Mouse (Mus musculus): Measurements from ENCODE around the gene Olfm1. TPM values are rescaled to one million over a fixed set of nuclear protein-coding genes. Genes with fewer than 3 reads are reported as not detected.

Gene Olfm1
- polyA plus RNA-seq, 1 experiment from 2014 or later, result 17.0 TPM

GRCm38 (mm10) chr2:28217783-28218182 is 25.0 kb downstream of the Olfm1 start:
- no peak for ATAC-seq (ENCODE audit: insufficient number of reproducible peaks, insufficient read depth, low FRiP score, low TSS enrichment, low read depth)
- Histone ChIP-seq H3K4me2 (no peak overlapping the region), H3K27me3 (no peaks in the 10 kb centered on the region), H3K36me3 (peaks cover 26% of the 10 kb centered on the region), H3K9ac (no peak overlapping the region), H3K4me1 (no peaks in the 10 kb centered on the region), H3K4me3 (no peak overlapping the region), H3K27ac (no peak overlapping the region), H3K9me3 (no peaks in the 10 kb centered on the region)
- WGBS, result 89% methylated on average over 1 of the region's 1 CpGs

DNA sequence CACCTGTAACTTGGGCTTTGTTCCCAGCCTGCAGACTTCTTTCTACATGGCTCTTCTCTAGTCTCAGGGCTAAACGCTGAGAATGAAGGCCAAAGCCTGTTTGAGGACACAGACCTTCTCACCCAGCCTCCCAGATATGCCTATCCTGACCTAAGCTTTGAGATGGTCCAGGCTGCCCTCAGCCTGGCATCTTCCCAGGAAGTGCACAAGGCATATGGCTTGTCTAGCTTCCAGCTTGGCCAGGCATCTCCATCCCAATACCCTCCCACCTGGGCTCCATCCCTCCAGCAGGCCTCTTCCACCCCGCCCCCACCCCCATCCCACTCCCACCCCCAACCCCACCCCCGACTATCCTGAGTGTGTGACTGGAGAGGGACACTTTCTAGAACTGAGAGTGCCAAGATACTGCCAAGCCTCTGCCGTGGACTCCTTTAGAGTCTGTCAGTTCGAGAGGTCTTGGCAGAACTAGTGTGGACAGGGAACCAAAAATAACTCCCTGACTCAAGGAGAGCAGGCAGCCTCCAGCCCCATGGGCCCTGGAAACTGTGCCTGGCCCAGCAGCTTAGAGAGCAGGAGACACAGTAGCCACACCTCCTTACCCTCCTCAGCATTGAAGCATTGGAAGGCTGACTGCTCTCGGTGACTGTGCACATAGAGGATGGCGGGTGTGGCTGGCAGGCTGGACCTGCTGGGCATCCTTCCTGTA is 26.0 kb downstream of the Olfm1 start:
- no peaks in the 10 kb centered on the region for H3K9me3 ChIP-seq
- H3K4me3 ChIP-seq, result no peak overlapping the region
- no peaks in the 10 kb centered on the region for H3K27me3 ChIP-seq
- no peak overlapping the region for H3K9ac ChIP-seq
- no peak for ATAC-seq (ENCODE audit: insufficient number of reproducible peaks, insufficient read depth, low FRiP score, low TSS enrichment, low read depth)
- WGBS, result 68% methylated on average over 7 of the region's 7 CpGs
- H3K4me2 ChIP-seq, result no peak overlapping the region
- no peaks in the 10 kb centered on the region for H3K4me1 ChIP-seq
- H3K36me3 ChIP-seq, result peaks cover 26% of the 10 kb centered on the region
- H3K27ac ChIP-seq, result no peak overlapping the region

- H3K36me3 ChIP-seq, result peaks cover 22% of the 10 kb centered on the region
- H3K9me3 ChIP-seq, result no peaks in the 10 kb centered on the region
- no peak overlapping the region for H3K9ac ChIP-seq
- H3K4me2 ChIP-seq, result no peak overlapping the region
- peaks cover under 1% of the 10 kb centered on the region for H3K4me1 ChIP-seq
- no peaks in the 10 kb centered on the region for H3K27me3 ChIP-seq
- 79% methylated on average over 1 of the region's 1 CpGs for WGBS
- H3K4me3 ChIP-seq, result no peak overlapping the region
- ATAC-seq (ENCODE audit: insufficient number of reproducible peaks, insufficient read depth, low FRiP score, low TSS enrichment, low read depth), result no peak
- H3K27ac ChIP-seq, result no peak overlapping the region
These were observed 26.8 kb downstream of the Olfm1 start for GRCm38 (mm10) chr2:28219625-28220024.

DNA sequence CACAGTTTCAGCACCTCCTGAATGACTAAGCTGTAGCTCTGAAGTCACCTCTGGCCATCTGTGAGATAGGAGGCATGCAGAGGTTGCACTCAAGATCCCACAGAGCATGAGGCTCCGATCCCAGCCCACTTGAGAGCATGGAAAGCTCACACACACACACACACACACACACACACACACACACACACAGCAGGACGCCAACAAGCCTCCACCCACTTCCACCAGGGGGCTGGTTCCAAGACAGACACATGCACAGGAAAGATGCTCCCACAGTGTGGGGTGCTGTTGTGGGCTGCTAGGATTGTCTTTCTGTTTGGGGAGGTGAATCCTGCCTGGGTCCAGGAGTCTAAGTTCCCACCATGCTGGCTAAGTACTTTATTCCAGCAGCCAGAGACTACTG is 29.0 kb downstream of the Olfm1 start:
- H3K4me3 ChIP-seq, result no peak overlapping the region
- no peak overlapping the region for H3K4me2 ChIP-seq
- ATAC-seq (ENCODE audit: insufficient number of reproducible peaks, insufficient read depth, low FRiP score, low TSS enrichment, low read depth), result no peak
- H3K9ac ChIP-seq, result no peak overlapping the region
- no peaks in the 10 kb centered on the region for H3K9me3 ChIP-seq
- no peaks in the 10 kb centered on the region for H3K27me3 ChIP-seq
- H3K4me1 ChIP-seq, result peaks cover 22% of the 10 kb centered on the region
- WGBS, result 72% methylated on average over 2 of the region's 2 CpGs
- no peak overlapping the region for H3K27ac ChIP-seq
- peaks cover 4% of the 10 kb centered on the region; the same call in 1 of the 2 replicates for H3K36me3 ChIP-seq

DNA sequence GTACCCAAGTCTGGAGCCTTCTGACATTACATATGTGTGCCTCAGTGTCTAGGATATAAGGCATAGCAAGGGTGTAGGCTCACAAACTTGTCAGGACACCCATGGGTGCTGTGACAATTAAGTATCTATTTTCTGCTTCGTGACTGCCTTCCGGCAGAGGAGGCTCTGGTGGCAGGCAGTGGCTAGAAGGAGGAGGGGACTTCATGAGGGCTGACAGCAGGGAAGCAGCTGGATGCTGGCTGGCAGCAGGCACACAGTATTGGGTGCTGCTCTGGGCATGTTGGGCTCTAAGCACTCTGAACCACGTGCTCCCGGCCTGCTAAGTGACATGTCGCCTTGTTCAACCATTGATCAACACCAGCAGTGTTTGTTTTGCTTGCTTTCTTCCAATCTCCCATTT is 32.0 kb downstream of the Olfm1 start:
- ATAC-seq (ENCODE audit: insufficient number of reproducible peaks, insufficient read depth, low FRiP score, low TSS enrichment, low read depth), result no peak
- Histone ChIP-seq H3K4me2 (no peak overlapping the region), H3K9ac (no peak overlapping the region), H3K4me1 (peaks cover 36% of the 10 kb centered on the region), H3K4me3 (no peak overlapping the region), H3K27me3 (no peaks in the 10 kb centered on the region), H3K9me3 (no peaks in the 10 kb centered on the region), H3K27ac (no peak overlapping the region), H3K36me3 (peaks cover 15% of the 10 kb centered on the region)
- WGBS, result 60% methylated on average over 5 of the region's 5 CpGs

DNA sequence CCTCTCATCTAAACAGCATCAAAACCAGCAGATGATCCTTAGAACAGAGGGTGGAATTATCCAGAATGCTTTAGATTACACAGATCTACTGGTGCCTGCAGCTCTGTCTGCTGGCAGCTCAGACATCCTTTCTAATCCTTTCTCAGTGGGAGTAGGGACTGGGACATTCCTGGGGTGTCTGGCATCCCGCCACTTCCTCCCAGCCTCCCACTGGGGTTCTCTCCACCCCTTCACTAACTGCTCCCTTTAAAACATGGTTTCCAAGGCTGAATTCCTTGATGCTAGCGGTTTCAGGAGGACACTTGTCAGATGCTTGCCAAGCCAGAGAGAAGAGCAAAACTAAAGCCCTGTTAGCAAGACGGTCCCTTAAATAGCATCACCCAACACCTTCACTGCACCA is 33.1 kb downstream of the Olfm1 start:
- Histone ChIP-seq H3K27ac (peak overlapping the region; percentile 66), H3K9ac (no peak overlapping the region), H3K4me1 (peaks cover 36% of the 10 kb centered on the region), H3K4me3 (no peak overlapping the region), H3K36me3 (peaks cover 21% of the 10 kb centered on the region), H3K9me3 (no peaks in the 10 kb centered on the region), H3K4me2 (no peak overlapping the region), H3K27me3 (no peaks in the 10 kb centered on the region)
- WGBS, result 32% methylated on average over 3 of the region's 3 CpGs
- no peak for ATAC-seq (ENCODE audit: insufficient number of reproducible peaks, insufficient read depth, low FRiP score, low TSS enrichment, low read depth)

DNA sequence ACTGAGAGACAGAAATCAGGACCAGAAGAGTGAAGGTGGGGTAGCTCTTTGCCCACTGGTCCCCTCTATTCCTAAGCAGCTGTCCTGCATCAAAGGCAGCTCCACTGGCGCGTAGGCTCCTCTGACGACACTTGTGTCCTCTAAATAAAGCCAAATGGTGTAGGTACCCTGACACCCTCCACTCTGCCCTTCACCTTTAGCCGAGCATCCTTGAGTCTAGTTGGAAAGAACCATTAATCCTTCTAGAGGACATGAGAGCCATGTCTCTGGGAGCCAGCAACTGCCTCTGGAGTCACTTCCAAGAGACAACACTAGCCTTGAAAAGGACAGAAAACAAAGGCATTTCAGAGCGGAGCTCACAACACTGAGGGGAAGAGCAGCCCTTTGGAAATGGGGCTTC is 34.2 kb downstream of the Olfm1 start:
- no peak for ATAC-seq (ENCODE audit: insufficient number of reproducible peaks, insufficient read depth, low FRiP score, low TSS enrichment, low read depth)
- peaks cover 36% of the 10 kb centered on the region for H3K4me1 ChIP-seq
- peaks cover 20% of the 10 kb centered on the region for H3K36me3 ChIP-seq
- no peaks in the 10 kb centered on the region for H3K27me3 ChIP-seq
- H3K9ac ChIP-seq, result no peak overlapping the region
- no peak overlapping the region for H3K4me3 ChIP-seq
- WGBS, result 62% methylated on average over 5 of the region's 5 CpGs
- peak overlapping the region; percentile 28; the same call in 1 of the 2 replicates for H3K27ac ChIP-seq
- no peak overlapping the region for H3K4me2 ChIP-seq
- H3K9me3 ChIP-seq, result no peaks in the 10 kb centered on the region

- H3K36me3 ChIP-seq, result peaks cover 17% of the 10 kb centered on the region
- 10% methylated on average over 8 of the region's 8 CpGs for WGBS
- no peak overlapping the region for H3K9ac ChIP-seq
- ATAC-seq (ENCODE audit: insufficient number of reproducible peaks, insufficient read depth, low FRiP score, low TSS enrichment, low read depth), result no peak
- H3K27me3 ChIP-seq, result no peaks in the 10 kb centered on the region
- peaks cover 36% of the 10 kb centered on the region for H3K4me1 ChIP-seq
- H3K9me3 ChIP-seq, result no peaks in the 10 kb centered on the region
- H3K4me3 ChIP-seq, result no peak overlapping the region
- H3K4me2 ChIP-seq, result no peak overlapping the region
- H3K27ac ChIP-seq, result no peak overlapping the region; the same call in 1 of the 2 replicates
These were observed 34.9 kb downstream of the Olfm1 start for GRCm38 (mm10) chr2:28227589-28228191.

DNA sequence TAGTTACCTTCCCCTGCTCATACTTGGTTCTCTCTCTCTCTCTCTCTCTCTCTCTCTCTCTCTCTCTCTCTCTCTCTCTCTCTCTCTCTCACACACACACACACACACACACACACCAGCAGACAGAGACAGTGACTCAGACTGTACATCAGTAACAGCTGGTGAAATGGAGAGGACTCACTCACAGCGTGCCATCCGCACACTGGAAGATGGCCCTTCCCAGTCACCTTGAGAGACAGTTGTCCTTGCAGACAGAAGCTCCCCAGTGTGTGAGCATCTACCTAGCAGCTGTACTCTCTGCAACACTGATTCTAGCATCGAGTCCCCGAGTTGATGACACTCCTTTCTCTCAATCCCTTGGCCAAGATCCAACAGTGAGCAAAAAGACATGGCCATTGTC is 35.6 kb downstream of the Olfm1 start:
- WGBS, result 80% methylated on average over 4 of the region's 4 CpGs
- H3K4me2 ChIP-seq, result no peak overlapping the region
- no peak for ATAC-seq (ENCODE audit: insufficient number of reproducible peaks, insufficient read depth, low FRiP score, low TSS enrichment, low read depth)
- no peak overlapping the region for H3K4me3 ChIP-seq
- H3K27me3 ChIP-seq, result no peaks in the 10 kb centered on the region
- peaks cover 17% of the 10 kb centered on the region for H3K36me3 ChIP-seq
- H3K27ac ChIP-seq, result no peak overlapping the region
- H3K4me1 ChIP-seq, result peaks cover 36% of the 10 kb centered on the region
- H3K9ac ChIP-seq, result no peak overlapping the region
- no peaks in the 10 kb centered on the region for H3K9me3 ChIP-seq

DNA sequence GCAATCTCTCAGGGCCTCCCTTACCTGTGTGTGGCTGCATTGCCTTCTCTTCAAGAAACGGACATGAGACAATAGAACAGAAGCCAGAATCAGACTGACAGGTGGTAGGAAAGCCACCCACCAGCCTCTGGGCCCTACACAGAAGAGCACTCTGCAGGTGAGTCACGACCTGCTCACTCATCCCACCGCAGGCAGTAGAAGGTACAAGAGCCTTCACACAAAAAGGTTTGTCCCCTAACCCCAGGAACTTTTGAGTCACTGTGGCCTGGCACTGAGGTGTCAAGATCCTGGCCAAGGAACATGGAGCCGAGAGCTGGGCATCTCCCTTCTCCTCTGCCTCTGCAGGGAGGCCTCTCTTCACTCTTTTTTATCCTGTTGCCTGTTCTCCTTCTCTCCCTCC is 42.3 kb downstream of the Olfm1 start:
- peaks cover 3% of the 10 kb centered on the region for H3K36me3 ChIP-seq
- ATAC-seq (ENCODE audit: insufficient number of reproducible peaks, insufficient read depth, low FRiP score, low TSS enrichment, low read depth), result no peak
- no peaks in the 10 kb centered on the region for H3K4me1 ChIP-seq
- no peak overlapping the region for H3K4me2 ChIP-seq
- no peak overlapping the region for H3K27ac ChIP-seq
- H3K9ac ChIP-seq, result no peak overlapping the region
- no peaks in the 10 kb centered on the region for H3K9me3 ChIP-seq
- 78% methylated on average over 4 of the region's 4 CpGs for WGBS
- no peak overlapping the region for H3K4me3 ChIP-seq
- no peaks in the 10 kb centered on the region for H3K27me3 ChIP-seq

- ATAC-seq (ENCODE audit: insufficient number of reproducible peaks, insufficient read depth, low FRiP score, low TSS enrichment, low read depth), result no peak
- H3K27ac ChIP-seq, result no peak overlapping the region
- H3K9ac ChIP-seq, result no peak overlapping the region
- no peak overlapping the region for H3K4me3 ChIP-seq
- WGBS, result 81% methylated on average over 6 of the region's 6 CpGs
- no peaks in the 10 kb centered on the region for H3K9me3 ChIP-seq
- no peaks in the 10 kb centered on the region for H3K36me3 ChIP-seq
- H3K4me2 ChIP-seq, result no peak overlapping the region
- no peaks in the 10 kb centered on the region for H3K27me3 ChIP-seq
- peaks cover 5% of the 10 kb centered on the region; the same call in 1 of the 2 replicates for H3K4me1 ChIP-seq
These were observed 43.7 kb downstream of the Olfm1 start for GRCm38 (mm10) chr2:28236447-28236846.

- ATAC-seq (ENCODE audit: insufficient number of reproducible peaks, insufficient read depth, low FRiP score, low TSS enrichment, low read depth), result no peak
- no peaks in the 10 kb centered on the region for H3K27me3 ChIP-seq
- H3K36me3 ChIP-seq, result no peaks in the 10 kb centered on the region
- no peak overlapping the region for H3K9ac ChIP-seq
- H3K4me2 ChIP-seq, result no peak overlapping the region
- H3K4me3 ChIP-seq, result no peak overlapping the region
- H3K27ac ChIP-seq, result no peak overlapping the region
- WGBS, result 79% methylated on average over 8 of the region's 8 CpGs
- H3K4me1 ChIP-seq, result peaks cover 12% of the 10 kb centered on the region
- H3K9me3 ChIP-seq, result no peaks in the 10 kb centered on the region
These were observed 46.8 kb downstream of the Olfm1 start for GRCm38 (mm10) chr2:28239616-28240015.
